Mouse (Mus musculus): Measurements from ENCODE around the gene Smagp. TPM values are rescaled to one million over a fixed set of nuclear protein-coding genes. Genes with fewer than 3 reads are reported as not detected.
"Not testable (repeated sequence)": the region's sequence is repeated elsewhere in the genome, so short reads cannot be mapped to it uniquely, and the experiment has no call there.

Gene Smagp
- polyA plus RNA-seq, 1 experiment from 2014 or later, result 2.4 TPM

DNA sequence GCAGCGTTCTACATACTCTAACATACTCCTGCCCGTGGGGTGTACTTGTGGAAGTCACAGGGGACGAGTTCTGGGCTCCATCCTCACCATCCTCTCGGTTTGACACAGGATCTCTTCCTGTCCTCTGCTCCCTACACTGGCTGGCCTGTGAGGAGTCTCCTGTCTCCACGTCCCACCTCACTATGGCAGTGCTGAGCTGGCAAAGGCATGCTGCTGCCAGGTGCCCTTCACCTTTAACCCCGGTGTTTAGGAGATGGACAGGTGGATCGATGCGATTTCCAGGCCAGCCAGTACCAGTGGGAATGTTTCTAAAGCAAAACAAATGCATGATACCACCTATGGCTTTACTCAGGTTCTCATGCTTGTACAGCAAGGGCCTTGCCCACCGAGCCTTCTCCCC is 13.0 kb downstream of the Smagp start:
- 88% methylated on average over 9 of the region's 9 CpGs for WGBS

DNA sequence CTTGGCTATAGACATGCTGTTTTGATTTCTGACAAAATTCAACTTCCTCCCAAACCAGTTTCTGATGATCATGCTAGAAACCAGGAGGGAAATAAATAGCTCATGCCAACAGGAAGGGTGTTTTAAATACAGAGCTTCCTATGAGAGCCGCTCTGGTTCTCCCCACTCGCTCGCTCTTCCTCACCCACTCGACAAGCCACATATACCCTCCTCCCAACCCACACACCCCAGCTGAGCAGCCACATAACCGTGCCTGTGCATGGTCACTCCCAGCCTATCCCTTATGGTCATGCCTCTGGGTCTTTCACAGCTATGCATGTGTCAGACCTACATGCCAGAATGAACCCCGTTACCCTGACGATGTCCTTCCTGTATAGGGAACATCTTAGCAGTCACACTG is 14.6 kb downstream of the Smagp start:
- no peak for ATAC-seq
- Histone ChIP-seq H3K27ac (ENCODE audit: low read length) (no peak overlapping the region), H3K4me3 (replicated peaks; ENCODE audit: low read length) (no peak overlapping the region), H3K4me2 (ENCODE audit: low read length) (no peak overlapping the region), H3K27me3 (replicated peaks; ENCODE audit: control insufficient read depth, insufficient read depth, low read length) (no peaks in the 10 kb centered on the region), H3K4me1 (replicated peaks; ENCODE audit: control insufficient read depth, insufficient read depth, low read length) (no peaks in the 10 kb centered on the region), H3K9me3 (ENCODE audit: control insufficient read depth, low read length) (no peaks in the 10 kb centered on the region), H3K36me3 (ENCODE audit: control insufficient read depth, insufficient read depth) (peaks cover 22% of the 10 kb centered on the region), H3K9ac (replicated peaks; ENCODE audit: low read depth, low read length) (no peak overlapping the region)
- WGBS, result 86% methylated on average over 7 of the region's 7 CpGs

More for the DNA sequence above, 13.0 kb downstream of the Smagp start:
- Histone ChIP-seq H3K4me2 (ENCODE audit: low read length) (no peak overlapping the region), H3K36me3 (ENCODE audit: control insufficient read depth, insufficient read depth) (peaks cover 15% of the 10 kb centered on the region), H3K4me1 (replicated peaks; ENCODE audit: control insufficient read depth, insufficient read depth, low read length) (0 out of 2 replicates have a peak, but pooled peaks cover 6% of the 10 kb centered on the region), H3K9ac (replicated peaks; ENCODE audit: low read depth, low read length) (no peak overlapping the region), H3K27ac (ENCODE audit: low read length) (no peak overlapping the region), H3K4me3 (replicated peaks; ENCODE audit: low read length) (no peak overlapping the region), H3K9me3 (ENCODE audit: control insufficient read depth, low read length) (no peaks in the 10 kb centered on the region), H3K27me3 (replicated peaks; ENCODE audit: control insufficient read depth, insufficient read depth, low read length) (no peaks in the 10 kb centered on the region)
- no peak for ATAC-seq

DNA sequence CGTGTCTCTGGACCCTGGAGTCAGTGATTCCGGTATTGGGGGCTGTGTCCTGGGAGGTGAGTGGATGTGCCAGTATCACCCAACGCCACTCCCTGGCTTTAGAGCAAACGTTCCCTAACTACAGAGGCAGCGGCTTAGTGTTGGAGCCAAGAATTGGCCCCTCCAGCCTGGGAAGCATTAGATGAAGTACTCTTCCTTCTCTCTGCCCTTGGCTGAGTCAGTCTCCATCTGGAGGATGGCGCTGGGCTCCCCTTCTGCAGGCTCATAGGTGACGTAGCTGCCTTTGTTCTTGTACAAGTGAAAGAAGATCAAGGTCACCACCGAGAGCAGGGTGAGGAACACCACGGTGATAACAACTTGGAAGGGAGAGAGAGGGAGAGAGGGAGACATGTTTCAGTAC is 15.1 kb downstream of the Smagp start:
- not testable (repeated sequence) for H3K9me3 ChIP-seq (ENCODE audit: control insufficient read depth, low read length); H3K4me2 ChIP-seq (ENCODE audit: low read length); H3K27ac ChIP-seq (ENCODE audit: low read length); H3K9ac ChIP-seq (replicated peaks; ENCODE audit: low read depth, low read length); H3K27me3 ChIP-seq (replicated peaks; ENCODE audit: control insufficient read depth, insufficient read depth, low read length); H3K4me1 ChIP-seq (replicated peaks; ENCODE audit: control insufficient read depth, insufficient read depth, low read length); ATAC-seq; H3K4me3 ChIP-seq (replicated peaks; ENCODE audit: low read length)
- 75% methylated on average over 9 of the region's 9 CpGs for WGBS
- peaks cover 22% of the 10 kb centered on the region for H3K36me3 ChIP-seq (ENCODE audit: control insufficient read depth, insufficient read depth)

DNA sequence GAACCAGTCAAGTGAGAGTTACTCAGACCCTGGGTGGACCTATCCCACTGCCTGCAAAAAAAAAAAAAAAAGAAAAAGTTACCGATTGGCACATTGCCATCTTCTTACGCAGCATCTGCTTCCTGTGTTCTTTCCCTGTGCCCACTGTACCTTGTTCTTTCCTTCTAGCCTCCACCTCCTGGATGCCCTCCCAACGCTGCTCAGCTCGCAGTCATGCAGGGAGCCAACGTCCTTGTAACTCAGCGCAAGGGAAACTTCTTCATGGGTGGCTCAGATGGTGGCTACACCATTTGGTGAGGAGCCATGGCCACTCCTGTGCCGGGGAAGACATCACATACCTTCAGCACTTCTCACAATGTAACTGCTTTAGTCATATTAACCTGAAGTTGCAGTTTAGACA is 17.5 kb downstream of the Smagp start:
- Histone ChIP-seq H3K9me3 (ENCODE audit: control insufficient read depth, low read length) (no peaks in the 10 kb centered on the region), H3K9ac (replicated peaks; ENCODE audit: low read depth, low read length) (no peak overlapping the region), H3K4me2 (ENCODE audit: low read length) (no peak overlapping the region), H3K4me3 (replicated peaks; ENCODE audit: low read length) (no peak overlapping the region), H3K4me1 (replicated peaks; ENCODE audit: control insufficient read depth, insufficient read depth, low read length) (peaks cover 14% of the 10 kb centered on the region), H3K27ac (ENCODE audit: low read length) (no peak overlapping the region), H3K36me3 (ENCODE audit: control insufficient read depth, insufficient read depth) (peaks cover 22% of the 10 kb centered on the region), H3K27me3 (replicated peaks; ENCODE audit: control insufficient read depth, insufficient read depth, low read length) (no peaks in the 10 kb centered on the region)
- ATAC-seq, result no peak
- WGBS, result 85% methylated on average over 7 of the region's 7 CpGs

DNA sequence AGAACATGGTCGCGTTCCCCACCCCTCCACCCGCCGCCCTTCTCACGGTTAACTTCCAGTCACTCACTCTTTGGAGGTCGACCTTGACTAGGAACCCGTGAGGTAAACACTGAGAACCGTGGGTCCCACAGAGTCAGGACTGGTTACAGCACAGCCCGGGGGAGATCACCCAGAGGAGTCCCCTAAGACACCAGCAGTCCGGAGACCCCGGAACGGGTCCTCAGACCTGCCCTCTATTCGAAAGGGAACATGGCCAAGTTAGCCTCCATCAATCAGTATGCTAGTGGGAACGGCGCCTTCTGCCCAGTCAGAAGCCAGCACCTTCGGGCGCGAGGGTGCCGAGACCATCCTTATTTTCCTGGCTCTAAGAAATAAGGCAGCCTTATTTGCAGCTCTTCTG is 20.5 kb downstream of the Smagp start:
- Histone ChIP-seq H3K9me3 (ENCODE audit: control insufficient read depth, low read length) (no peaks in the 10 kb centered on the region), H3K27ac (ENCODE audit: low read length) (peak overlapping the region; percentile 96), H3K4me2 (ENCODE audit: low read length) (peak overlapping the region; percentile 76), H3K9ac (replicated peaks; ENCODE audit: low read depth, low read length) (peak overlapping the region; percentile 97), H3K4me3 (replicated peaks; ENCODE audit: low read length) (peak overlapping the region; percentile 94), H3K4me1 (replicated peaks; ENCODE audit: control insufficient read depth, insufficient read depth, low read length) (peaks cover 24% of the 10 kb centered on the region), H3K36me3 (ENCODE audit: control insufficient read depth, insufficient read depth) (peaks cover 22% of the 10 kb centered on the region), H3K27me3 (replicated peaks; ENCODE audit: control insufficient read depth, insufficient read depth, low read length) (no peaks in the 10 kb centered on the region)
- WGBS, result under 1% methylated on average over 19 of the region's 19 CpGs
- peak; percentile 11 for ATAC-seq

DNA sequence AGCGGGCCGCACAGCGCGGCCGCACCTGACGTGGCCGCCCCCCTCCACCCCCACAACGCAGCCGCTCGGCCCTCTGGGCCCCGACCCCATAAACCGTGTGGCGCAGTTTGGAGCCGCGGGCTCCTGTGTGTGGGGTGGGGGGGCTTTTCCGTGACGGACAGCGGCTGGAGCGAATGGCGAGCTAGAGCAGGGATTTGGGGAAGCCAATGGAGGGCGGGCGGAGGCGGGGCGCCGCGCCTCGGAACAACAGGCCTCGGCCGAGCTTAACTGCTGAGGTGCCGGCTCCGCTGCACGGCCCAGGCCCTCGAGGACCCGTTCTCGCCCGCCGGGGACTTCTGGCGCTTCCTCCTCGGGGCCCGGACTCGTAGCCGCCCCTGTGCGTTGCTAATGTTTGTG is 20.9 kb downstream of the Smagp start:
- under 1% methylated on average over 43 of the region's 43 CpGs for WGBS
- Histone ChIP-seq H3K4me3 (replicated peaks; ENCODE audit: low read length) (peak overlapping the region; percentile 94), H3K9me3 (ENCODE audit: control insufficient read depth, low read length) (no peaks in the 10 kb centered on the region), H3K9ac (replicated peaks; ENCODE audit: low read depth, low read length) (peak overlapping the region; percentile 97), H3K36me3 (ENCODE audit: control insufficient read depth, insufficient read depth) (peaks cover 20% of the 10 kb centered on the region), H3K4me2 (ENCODE audit: low read length) (peak overlapping the region; percentile 76), H3K27me3 (replicated peaks; ENCODE audit: control insufficient read depth, insufficient read depth, low read length) (no peaks in the 10 kb centered on the region), H3K4me1 (replicated peaks; ENCODE audit: control insufficient read depth, insufficient read depth, low read length) (peaks cover 24% of the 10 kb centered on the region), H3K27ac (ENCODE audit: low read length) (peak overlapping the region; percentile 96)
- ATAC-seq, result peak; percentile 88

DNA sequence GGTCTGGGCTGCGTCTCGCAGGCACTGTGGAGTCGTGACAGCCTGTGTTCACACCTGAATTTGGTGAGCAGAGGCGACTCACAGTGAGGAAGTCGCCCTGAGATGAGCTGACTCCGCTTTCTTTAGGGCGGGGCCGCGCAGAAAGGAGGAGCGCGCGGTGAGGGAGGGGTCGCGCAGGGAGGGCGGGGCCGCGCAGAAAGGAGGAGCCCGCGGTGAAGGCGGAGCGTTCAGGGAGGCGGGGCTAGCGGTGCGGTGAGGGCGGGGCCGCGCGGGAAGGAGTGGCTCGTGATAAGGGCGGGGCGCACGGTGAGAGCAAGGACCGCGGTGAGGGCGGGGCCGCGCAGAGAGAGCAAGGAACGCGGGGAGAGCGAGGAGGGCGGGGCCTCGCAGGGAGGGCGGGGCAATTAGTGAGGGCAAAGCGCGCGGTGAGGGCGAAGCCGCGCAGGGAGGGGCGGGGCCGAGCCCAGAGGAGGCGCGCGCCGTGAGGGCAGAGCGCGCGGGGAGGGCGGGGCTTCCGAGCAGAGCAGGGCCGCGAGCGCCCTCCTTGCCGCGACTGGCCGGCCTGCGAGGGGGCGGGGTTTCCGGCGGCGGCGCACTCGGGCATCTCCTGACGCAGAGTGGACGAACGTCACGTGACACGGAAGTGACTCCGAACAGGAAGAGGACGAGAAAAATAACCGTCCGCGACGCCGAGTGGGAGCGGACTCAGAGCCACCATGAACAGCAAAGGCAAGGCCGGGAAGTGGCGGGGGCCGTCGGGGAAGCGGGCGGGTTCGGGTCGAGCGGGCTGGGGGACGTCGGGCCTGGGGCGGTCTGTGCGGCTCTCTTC is 21.5 kb downstream of the Smagp start, which contains the start of gene Dazap2:
Dazap2 (plus strand) TSS at position 354 of the 829 bp plus-strand sequence.
- H3K27ac ChIP-seq (ENCODE audit: low read length), result peak within 1 kb of the TSS; percentile 96
- peak within 1 kb of the TSS; percentile 94 for H3K4me3 ChIP-seq (replicated peaks; ENCODE audit: low read length)
- no peaks in the 10 kb centered on the region for H3K9me3 ChIP-seq (ENCODE audit: control insufficient read depth, low read length)
- H3K36me3 ChIP-seq (ENCODE audit: control insufficient read depth, insufficient read depth), result peaks cover 15% of the 10 kb centered on the region
- H3K4me2 ChIP-seq (ENCODE audit: low read length), result peak within 1 kb of the TSS; percentile 81
- peaks cover 24% of the 10 kb centered on the region for H3K4me1 ChIP-seq (replicated peaks; ENCODE audit: control insufficient read depth, insufficient read depth, low read length)
- peak; percentile 82 for ATAC-seq
- WGBS, result under 1% methylated on average over 86 of the region's 99 CpGs
- no peaks in the 10 kb centered on the region for H3K27me3 ChIP-seq (replicated peaks; ENCODE audit: control insufficient read depth, insufficient read depth, low read length)
- peak within 1 kb of the TSS; percentile 97 for H3K9ac ChIP-seq (replicated peaks; ENCODE audit: low read depth, low read length)

DNA sequence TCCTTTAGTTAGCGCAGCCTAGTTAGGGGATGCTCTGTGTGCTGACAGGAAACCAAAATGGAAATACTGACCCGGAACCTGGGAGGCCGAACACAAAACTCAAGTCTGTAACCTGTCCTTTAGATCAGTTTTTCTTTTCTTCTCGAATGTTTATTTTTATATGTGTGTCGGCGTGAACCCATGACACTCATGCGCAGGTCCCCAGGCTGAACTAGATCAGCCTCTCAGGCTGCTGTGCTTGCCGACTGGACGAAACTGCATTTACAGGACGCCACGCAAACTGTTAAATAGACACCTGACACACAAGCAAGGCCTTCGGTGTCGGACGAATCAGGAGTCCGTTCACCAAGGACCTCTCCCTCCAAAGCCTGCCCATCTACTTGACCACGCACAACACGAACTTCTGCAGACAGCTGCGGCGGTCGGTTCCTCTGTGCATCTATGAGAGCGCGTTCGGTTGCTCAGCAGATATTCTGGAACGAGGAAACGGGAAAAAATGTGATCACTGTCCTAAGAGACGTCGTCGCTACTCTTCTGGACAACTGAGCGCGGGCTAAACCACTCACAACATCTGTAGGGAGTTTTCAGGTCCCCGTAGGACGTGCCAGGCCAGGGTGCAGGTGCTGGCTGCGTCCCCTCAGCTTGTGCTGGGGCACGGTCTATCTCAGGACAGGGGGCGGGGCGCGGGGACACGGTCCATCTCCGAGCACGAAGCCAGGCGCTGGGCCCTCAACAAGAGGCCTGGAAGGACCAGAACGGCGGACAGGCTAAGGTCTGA is 22.3 kb downstream of the Smagp start:
- Histone ChIP-seq H3K36me3 (ENCODE audit: control insufficient read depth, insufficient read depth) (peaks cover 11% of the 10 kb centered on the region), H3K27ac (ENCODE audit: low read length) (peak overlapping the region; percentile 96), H3K4me2 (ENCODE audit: low read length) (peak overlapping the region; percentile 81), H3K9me3 (ENCODE audit: control insufficient read depth, low read length) (no peaks in the 10 kb centered on the region), H3K27me3 (replicated peaks; ENCODE audit: control insufficient read depth, insufficient read depth, low read length) (no peaks in the 10 kb centered on the region), H3K4me3 (replicated peaks; ENCODE audit: low read length) (peak overlapping the region; percentile 94), H3K9ac (replicated peaks; ENCODE audit: low read depth, low read length) (peak overlapping the region; percentile 97), H3K4me1 (replicated peaks; ENCODE audit: control insufficient read depth, insufficient read depth, low read length) (peaks cover 24% of the 10 kb centered on the region)
- WGBS, result 11% methylated on average over 43 of the region's 43 CpGs
- peak; percentile 0; the same call in 1 of the 2 replicates for ATAC-seq

DNA sequence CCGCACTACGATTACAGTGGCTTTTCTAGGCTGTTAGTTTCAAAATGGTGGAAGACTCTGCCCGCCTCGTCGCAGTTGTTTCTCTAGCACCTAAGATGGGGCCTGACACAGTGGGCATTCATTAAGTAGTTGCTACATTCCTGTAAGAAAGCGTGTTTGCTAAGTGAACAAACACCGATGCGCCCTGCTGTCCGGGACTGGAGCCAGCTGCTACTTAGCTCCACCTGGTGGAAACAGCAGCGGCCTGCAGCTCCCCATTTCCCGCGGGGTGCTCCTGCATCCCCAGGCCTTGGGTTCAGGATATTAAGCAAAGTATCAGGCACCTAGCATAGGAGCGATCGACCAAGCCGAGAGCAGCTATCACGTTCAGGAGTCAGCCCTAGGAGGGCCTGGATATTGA is 23.2 kb downstream of the Smagp start:
- peak overlapping the region; percentile 39 for H3K4me2 ChIP-seq (ENCODE audit: low read length)
- ATAC-seq, result no peak
- 7% methylated on average over 16 of the region's 16 CpGs for WGBS
- no peak overlapping the region for H3K27ac ChIP-seq (ENCODE audit: low read length)
- H3K36me3 ChIP-seq (ENCODE audit: control insufficient read depth, insufficient read depth), result peaks cover 5% of the 10 kb centered on the region; the same call in 1 of the 2 replicates
- H3K27me3 ChIP-seq (replicated peaks; ENCODE audit: control insufficient read depth, insufficient read depth, low read length), result no peaks in the 10 kb centered on the region
- H3K4me3 ChIP-seq (replicated peaks; ENCODE audit: low read length), result peak overlapping the region; percentile 18
- H3K9me3 ChIP-seq (ENCODE audit: control insufficient read depth, low read length), result no peaks in the 10 kb centered on the region
- peaks cover 24% of the 10 kb centered on the region for H3K4me1 ChIP-seq (replicated peaks; ENCODE audit: control insufficient read depth, insufficient read depth, low read length)
- no peak overlapping the region for H3K9ac ChIP-seq (replicated peaks; ENCODE audit: low read depth, low read length)

Data from forebrain, embryonic 16.5 days (tissue).